Comparison of ENCODE assay signal across 25 mouse cellular contexts in the genomic region with DNA sequence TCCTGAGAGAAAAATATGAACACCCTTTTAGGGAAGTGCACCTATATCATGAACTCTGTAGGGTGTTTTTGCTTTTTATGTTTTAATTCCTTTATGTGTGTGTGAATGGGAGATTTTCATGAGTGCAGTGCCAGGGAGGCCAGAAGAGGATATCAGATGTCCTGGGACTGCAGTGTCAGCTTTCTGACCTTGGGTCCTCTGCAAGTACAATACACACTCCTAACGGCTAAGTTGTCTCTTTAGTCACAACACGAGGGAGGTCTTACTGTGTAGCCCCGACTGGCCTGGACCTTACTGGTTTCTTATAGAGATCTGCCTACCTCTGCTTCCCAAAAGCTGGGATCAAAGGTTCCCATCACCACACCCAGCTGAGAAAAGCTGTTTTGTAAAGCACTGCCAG.
"Had no signal": no experiment of that assay in that cellular context is flagged by ENCODE, and none has a peak within 500 bp of the region (broad histone marks: within the 10 kb centered on the region; RNA-seq: fewer than 3 reads in every experiment).

No protein-coding gene starts in this region.

- H3K9ac ChIP-seq: limb, embryonic 13.5 days; liver, embryonic 12.5 days; liver, embryonic 15.5 days; lung, embryonic 15.5 days; midbrain, embryonic 15.5 days; neural tube, embryonic 12.5 days; neural tube, embryonic 15.5 days had no signal

- H3K4me1 ChIP-seq: liver, embryonic 12.5 days; liver, embryonic 15.5 days; midbrain, embryonic 15.5 days; neural tube, embryonic 12.5 days; neural tube, embryonic 15.5 days had no signal

- H3K27me3 ChIP-seq: limb, embryonic 13.5 days; liver, embryonic 12.5 days; liver, embryonic 15.5 days; lung, embryonic 15.5 days; midbrain, embryonic 15.5 days; neural tube, embryonic 12.5 days; neural tube, embryonic 15.5 days had no signal

- H3K9me3 ChIP-seq: limb, embryonic 10.5 days; limb, embryonic 13.5 days; liver, embryonic 12.5 days; liver, embryonic 15.5 days; lung, embryonic 15.5 days; midbrain, embryonic 10.5 days; midbrain, embryonic 15.5 days; neural tube, embryonic 12.5 days; neural tube, embryonic 15.5 days had no signal

- H3K36me3 ChIP-seq: limb, embryonic 10.5 days; limb, embryonic 13.5 days; liver, embryonic 12.5 days; liver, embryonic 15.5 days; lung, embryonic 15.5 days; midbrain, embryonic 10.5 days; midbrain, embryonic 15.5 days; neural tube, embryonic 12.5 days; neural tube, embryonic 15.5 days had no signal

- H3K27ac ChIP-seq: layer of hippocampus, adult 2 months; limb, embryonic 10.5 days; limb, embryonic 13.5 days; liver, embryonic 12.5 days; liver, embryonic 15.5 days; lung, embryonic 15.5 days; midbrain, embryonic 10.5 days; midbrain, embryonic 15.5 days; neural tube, embryonic 12.5 days; neural tube, embryonic 15.5 days; stomach, postnatal 0 days had no signal

- H3K4me3 ChIP-seq: layer of hippocampus, adult 2 months; limb, embryonic 10.5 days; limb, embryonic 13.5 days; liver, embryonic 12.5 days; liver, embryonic 15.5 days; lung, embryonic 15.5 days; megakaryocyte, embryonic 14.5 days; midbrain, embryonic 10.5 days; midbrain, embryonic 15.5 days; neural tube, embryonic 12.5 days; neural tube, embryonic 15.5 days had no signal

- DNase-seq: kidney, adult 11 months; kidney, postnatal 10 days; layer of hippocampus, adult 9-11 months; liver; lung, adult 18-20 months; lung, postnatal 10 days; lung, postnatal 36 days; right cerebral cortex, adult 18-20 months; right cerebral cortex, postnatal 14 days; right cerebral cortex, postnatal 4 days; thymus, adult 2 months; thymus, postnatal 14 days; thymus, postnatal 4 days had no signal

- ATAC-seq: liver, embryonic 12.5 days; midbrain, embryonic 15.5 days had no signal

- H3K4me2 ChIP-seq: limb, embryonic 13.5 days; liver, embryonic 12.5 days; liver, embryonic 15.5 days; lung, embryonic 15.5 days; midbrain, embryonic 15.5 days; neural tube, embryonic 12.5 days; neural tube, embryonic 15.5 days had no signal
